Comparison of ENCODE assay signal across 9 mouse cellular contexts in genomic region chr2:30651831-30652230, GRCm38 (mm10). TPM values are rescaled to one million over a fixed set of nuclear protein-coding genes. Genes with fewer than 3 reads are reported as not detected.
DNase-seq lines count a peak whose midpoint lies in the region; ATAC-seq and TF ChIP-seq lines count a peak whose summit lies in the region.
"Had no signal": no experiment of that assay in that cellular context is flagged by ENCODE, and none has a peak within 500 bp of the region (broad histone marks: within the 10 kb centered on the region; RNA-seq: fewer than 3 reads in every experiment).

No protein-coding gene starts in this region.

- peak overlapping the region; percentile 50 for H3K4me2 ChIP-seq in heart, embryonic 11.5 days
- H3K4me2 ChIP-seq in embryonic facial prominence, embryonic 11.5 days (ENCODE audit: low read depth, low read length): no peak overlapping the region
- H3K4me2 ChIP-seq in heart, postnatal 0 days (ENCODE audit: low read depth, low read length): no peak overlapping the region
- peak overlapping the region; percentile 26; the same call in 1 of the 2 replicates for H3K4me2 ChIP-seq in midbrain, embryonic 12.5 days (replicated peaks)

- H3K36me3 ChIP-seq in heart, embryonic 11.5 days (ENCODE audit: control insufficient read depth, insufficient read depth, low read length): no peaks in the 10 kb centered on the region
- H3K36me3 ChIP-seq in embryonic facial prominence, embryonic 11.5 days (replicated peaks; ENCODE audit: control insufficient read depth, insufficient read depth, low read depth, low read length): no peaks in the 10 kb centered on the region
- H3K36me3 ChIP-seq in heart, postnatal 0 days (replicated peaks; ENCODE audit: control insufficient read depth, insufficient read depth, low read length): no peaks in the 10 kb centered on the region
- no peaks in the 10 kb centered on the region for H3K36me3 ChIP-seq in midbrain, embryonic 12.5 days

- DNase-seq in heart, adult 8-10 months (ENCODE audit: low spot score): no peak
- DNase-seq in embryonic facial prominence, embryonic 11.5 days (ENCODE audit: low spot score): no peak
- no peak for DNase-seq in heart, postnatal 0 days (ENCODE audit: low spot score)
- DNase-seq in adrenal gland, postnatal 10 days: no peak
- no peak for DNase-seq in adrenal gland, postnatal 4 days (ENCODE audit: low spot score in 2 of 2)
- no peak for DNase-seq in layer of hippocampus, postnatal 10 days (ENCODE audit: low spot score in 2 of 2)
- DNase-seq: spleen, adult 18-20 months had no signal

- peak overlapping the region; percentile 36 for H3K9ac ChIP-seq in heart, embryonic 11.5 days (ENCODE audit: low read depth, low read length)
- H3K9ac ChIP-seq in embryonic facial prominence, embryonic 11.5 days (replicated peaks; ENCODE audit: low read length): no peak overlapping the region
- H3K9ac ChIP-seq in heart, postnatal 0 days (replicated peaks; ENCODE audit: low read depth, low read length): no peak overlapping the region
- no peak overlapping the region for H3K9ac ChIP-seq in midbrain, embryonic 12.5 days (replicated peaks)

- H3K9me3 ChIP-seq in heart, embryonic 11.5 days (replicated peaks; ENCODE audit: control insufficient read depth, low read length): no peaks in the 10 kb centered on the region
- H3K9me3 ChIP-seq in embryonic facial prominence, embryonic 11.5 days (replicated peaks; ENCODE audit: control insufficient read depth, low read length): no peaks in the 10 kb centered on the region
- H3K9me3 ChIP-seq in heart, postnatal 0 days (replicated peaks; ENCODE audit: control insufficient read depth, low read length): no peaks in the 10 kb centered on the region
- H3K9me3 ChIP-seq in midbrain, embryonic 12.5 days: no peaks in the 10 kb centered on the region

- no peak overlapping the region for H3K4me3 ChIP-seq in heart, embryonic 11.5 days (ENCODE audit: low read depth, low read length)
- no peak overlapping the region for H3K4me3 ChIP-seq in embryonic facial prominence, embryonic 11.5 days (ENCODE audit: low read depth, low read length)
- H3K4me3 ChIP-seq in heart, postnatal 0 days (ENCODE audit: low read depth, low read length): no peak overlapping the region
- no peak overlapping the region for H3K4me3 ChIP-seq in midbrain, embryonic 12.5 days

- no peak for TF ChIP-seq EP300 in heart, postnatal 0 days (IDR thresholded peaks at IDR 0.05; ENCODE audit: low read depth)

- 84% methylated on average over 1 of the region's 1 CpGs for WGBS in heart, embryonic 11.5 days (ENCODE audit: insufficient replicate concordance)
- WGBS in embryonic facial prominence, embryonic 11.5 days: 86% methylated on average over 1 of the region's 1 CpGs
- 86% methylated on average over 1 of the region's 1 CpGs for WGBS in heart, postnatal 0 days
- WGBS in midbrain, embryonic 12.5 days: 83% methylated on average over 1 of the region's 1 CpGs

- H3K27me3 ChIP-seq in heart, embryonic 11.5 days (ENCODE audit: control insufficient read depth, insufficient read depth, low read length): no peaks in the 10 kb centered on the region
- H3K27me3 ChIP-seq in embryonic facial prominence, embryonic 11.5 days (ENCODE audit: control insufficient read depth, insufficient read depth, low read length): no peaks in the 10 kb centered on the region
- no peaks in the 10 kb centered on the region for H3K27me3 ChIP-seq in heart, postnatal 0 days (ENCODE audit: control insufficient read depth, insufficient read depth, low read length)
- H3K27me3 ChIP-seq in midbrain, embryonic 12.5 days: peaks cover 21% of the 10 kb centered on the region

- TF ChIP-seq CTCF in heart, postnatal 0 days (IDR thresholded peaks at IDR 0.05; ENCODE audit: low read depth): no peak

- no peak for ATAC-seq in heart, embryonic 11.5 days (replicated peaks; ENCODE audit: insufficient number of reproducible peaks, low FRiP score, low TSS enrichment)
- no peak for ATAC-seq in embryonic facial prominence, embryonic 11.5 days (replicated peaks; ENCODE audit: insufficient number of reproducible peaks, low FRiP score, low TSS enrichment, low read depth)
- no peak for ATAC-seq in heart, postnatal 0 days (ENCODE audit: insufficient read depth, low read depth)
- no peak for ATAC-seq in midbrain, embryonic 12.5 days (ENCODE audit: low FRiP score, low read depth)

- H3K27ac ChIP-seq in heart, embryonic 11.5 days (ENCODE audit: low read depth, low read length): peak overlapping the region; percentile 95
- H3K27ac ChIP-seq in embryonic facial prominence, embryonic 11.5 days (replicated peaks; ENCODE audit: low read depth, low read length): peak overlapping the region; percentile 94
- H3K27ac ChIP-seq in heart, postnatal 0 days (ENCODE audit: low read depth): peak overlapping the region; percentile 90
- H3K27ac ChIP-seq in midbrain, embryonic 12.5 days (replicated peaks): peak overlapping the region; percentile 96

- peaks cover 44% of the 10 kb centered on the region for H3K4me1 ChIP-seq in heart, embryonic 11.5 days (ENCODE audit: control insufficient read depth, insufficient read depth, low read length)
- peaks cover 19% of the 10 kb centered on the region for H3K4me1 ChIP-seq in embryonic facial prominence, embryonic 11.5 days (ENCODE audit: control insufficient read depth, insufficient read depth, low read length)
- peaks cover 41% of the 10 kb centered on the region for H3K4me1 ChIP-seq in heart, postnatal 0 days (ENCODE audit: control insufficient read depth, insufficient read depth)
- H3K4me1 ChIP-seq in midbrain, embryonic 12.5 days: peaks cover 83% of the 10 kb centered on the region

RNA-seq across cellular contexts. Expression of gene Cstad, which starts 57.0 kb away (rescaled TPM):
- polyA plus RNA-seq in heart, embryonic 11.5 days (2014; fragmentation: Nextera tagmentation; extraction: Ambion mirVana): 1.7 and 2.4 TPM in 2 replicates
- total RNA-seq in heart, adult 8-10 months (2022): 1 to 10 TPM in 3 of 4 experiments, under 1 TPM in 1; 0.69 to 2.3 (median 1.5) TPM
- polyA plus RNA-seq in embryonic facial prominence, embryonic 11.5 days (2014; fragmentation: Nextera tagmentation; extraction: Ambion mirVana): 1.9 TPM in 1 of 2 replicates, not detected in the other
- total RNA-seq in heart, postnatal 0 days (2014; rRNA removed; ENCODE audit: low replicate concordance): not detected in 2 replicates
- polyA plus RNA-seq in heart, postnatal 0 days (2015; fragmentation: Nextera tagmentation; extraction: Ambion mirVana): 3.1 and 3.6 TPM in 2 replicates
- polyA plus RNA-seq in midbrain, embryonic 12.5 days (2016; fragmentation: Nextera tagmentation; extraction: Ambion mirVana): 0.68 and 0.77 TPM in 2 replicates
- 1 to 10 TPM; 1.7 to 3.7 TPM for total RNA-seq in adrenal gland, postnatal 10 days (2021)
- 1 to 10 TPM; 6.7 to 7.3 TPM for total RNA-seq in adrenal gland, postnatal 4 days (2021)
- total RNA-seq in layer of hippocampus, postnatal 10 days (2021): 1 to 10 TPM; 4.0 to 6.5 TPM

Comparison
In these comparisons a context has a peak if more than half of its experiments do, and no peak if none do; other contexts are left out.
1. H3K4me2 ChIP-seq: peak in heart, embryonic 11.5 days (single experiment) and midbrain, embryonic 12.5 days (single experiment); none in embryonic facial prominence, embryonic 11.5 days (single experiment) and heart, postnatal 0 days (single experiment).
2. Peak in every context shown above with its lines, with median percentiles within 50 percentile points of each other: H3K27ac ChIP-seq.